Mouse (Mus musculus) retina, adult 2 months (tissue): ENCODE results near the gene Nfe2l3.
"Not testable (repeated sequence)": the region's sequence is repeated elsewhere in the genome, so short reads cannot be mapped to it uniquely, and the experiment has no call there.

ENCODE experiments used
- DNase-seq: peaks from one replicate; pipeline ENCODE4 v3.0.0-alpha.2; 2012; ENCODE audit warnings: low read depth, low spot score

The Nfe2l3 gene

DNA sequence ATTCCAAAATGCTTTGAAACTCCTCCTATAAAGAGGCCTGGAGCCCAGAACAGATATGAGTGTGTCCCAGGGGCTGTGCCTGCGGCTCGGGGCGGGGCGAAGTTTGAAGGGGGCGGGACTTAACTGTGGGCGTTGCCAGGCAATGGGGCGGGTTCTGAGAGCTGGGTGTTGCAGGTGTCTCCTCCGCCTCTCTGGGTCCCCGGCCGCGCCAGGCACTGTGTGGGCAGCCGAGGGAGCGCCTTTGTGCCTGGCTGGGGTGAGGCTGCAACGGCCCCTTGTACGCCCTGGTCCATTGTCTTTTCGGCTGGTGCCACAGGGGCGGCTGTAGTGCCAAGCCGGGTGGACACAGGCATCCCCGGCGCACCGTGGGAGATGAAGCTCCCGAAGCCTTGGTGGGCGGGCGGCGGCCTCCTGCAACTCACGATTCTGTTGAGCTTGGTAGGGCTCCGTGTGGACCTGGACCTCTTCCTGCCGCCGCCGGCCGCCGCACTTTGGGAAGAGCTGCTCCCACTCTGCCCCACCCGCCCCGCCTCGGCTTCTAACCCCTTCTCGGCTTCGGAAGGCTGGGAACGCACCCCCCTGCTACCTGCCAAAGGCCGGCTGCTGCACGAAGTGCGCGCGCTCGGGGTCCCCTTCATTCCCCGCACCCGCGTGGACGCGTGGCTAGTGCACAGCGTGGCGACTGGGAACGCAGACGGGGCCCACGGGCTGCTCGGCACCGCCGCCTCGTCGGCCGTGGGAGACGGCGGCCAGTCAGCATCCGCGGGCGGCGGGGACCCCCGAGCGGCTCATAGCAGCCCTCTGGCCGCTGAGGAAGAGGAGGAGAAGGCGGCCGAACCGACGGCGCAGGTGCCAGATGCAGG, at the start of gene Nfe2l3:
Gene Nfe2l3 (plus strand): TSS at position 136 of the 863 bp plus-strand sequence.
- no peak for DNase-seq

DNA sequence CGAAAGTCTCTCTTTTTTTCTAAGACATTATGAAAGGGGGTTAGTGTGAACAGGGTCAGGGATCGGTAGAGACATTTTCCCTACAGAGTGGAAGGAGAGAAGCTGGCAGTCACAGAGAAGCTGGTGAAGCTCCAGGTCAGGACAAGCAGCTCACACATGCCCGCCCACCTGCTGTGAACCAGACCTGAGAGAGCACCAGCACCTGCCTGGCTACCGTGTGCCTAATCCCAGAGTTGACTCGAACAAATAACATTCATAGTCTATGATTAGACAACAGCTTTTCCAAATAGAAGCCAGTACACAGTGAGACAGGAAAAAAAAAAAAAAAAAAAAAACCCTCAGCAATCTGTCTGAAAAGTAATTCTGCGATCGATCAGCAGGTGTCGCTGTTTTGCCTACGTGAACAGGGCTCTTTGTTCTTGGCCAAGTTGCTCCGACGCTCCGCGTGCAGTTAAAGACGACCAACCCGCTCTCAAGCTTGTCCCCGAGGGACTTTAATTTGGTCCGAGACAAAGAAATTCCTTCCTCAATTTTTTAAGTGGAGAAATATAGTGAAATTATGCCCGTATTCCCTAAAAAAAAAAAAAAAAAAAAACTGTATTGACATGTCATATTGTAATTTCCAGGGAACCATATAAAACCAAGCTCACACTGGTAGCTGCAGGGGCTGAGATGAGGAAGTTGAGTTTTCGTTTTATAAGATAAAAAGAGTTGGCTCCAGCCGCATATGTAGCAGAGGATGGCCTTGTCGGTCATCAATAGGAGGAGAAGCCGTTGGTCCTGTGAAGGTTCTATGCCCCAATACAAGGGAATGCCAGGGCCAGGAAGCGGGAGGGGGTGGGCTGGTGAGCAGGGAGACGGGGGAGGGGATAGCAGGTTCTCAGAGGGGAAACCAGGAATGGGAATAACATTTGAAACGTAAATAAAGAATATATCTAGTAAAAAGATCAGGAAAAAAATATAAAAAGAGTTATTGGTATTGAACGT, 48.4 kb upstream of the Nfe2l3 start:
- peak; percentile 67 for DNase-seq

GRCm38 (mm10) chr6:51390505-51390904, 42.0 kb upstream of the Nfe2l3 start:
- no peak for DNase-seq

GRCm38 (mm10) chr6:51391816-51392490, 40.5 kb upstream of the Nfe2l3 start:
- no peak for DNase-seq

DNA sequence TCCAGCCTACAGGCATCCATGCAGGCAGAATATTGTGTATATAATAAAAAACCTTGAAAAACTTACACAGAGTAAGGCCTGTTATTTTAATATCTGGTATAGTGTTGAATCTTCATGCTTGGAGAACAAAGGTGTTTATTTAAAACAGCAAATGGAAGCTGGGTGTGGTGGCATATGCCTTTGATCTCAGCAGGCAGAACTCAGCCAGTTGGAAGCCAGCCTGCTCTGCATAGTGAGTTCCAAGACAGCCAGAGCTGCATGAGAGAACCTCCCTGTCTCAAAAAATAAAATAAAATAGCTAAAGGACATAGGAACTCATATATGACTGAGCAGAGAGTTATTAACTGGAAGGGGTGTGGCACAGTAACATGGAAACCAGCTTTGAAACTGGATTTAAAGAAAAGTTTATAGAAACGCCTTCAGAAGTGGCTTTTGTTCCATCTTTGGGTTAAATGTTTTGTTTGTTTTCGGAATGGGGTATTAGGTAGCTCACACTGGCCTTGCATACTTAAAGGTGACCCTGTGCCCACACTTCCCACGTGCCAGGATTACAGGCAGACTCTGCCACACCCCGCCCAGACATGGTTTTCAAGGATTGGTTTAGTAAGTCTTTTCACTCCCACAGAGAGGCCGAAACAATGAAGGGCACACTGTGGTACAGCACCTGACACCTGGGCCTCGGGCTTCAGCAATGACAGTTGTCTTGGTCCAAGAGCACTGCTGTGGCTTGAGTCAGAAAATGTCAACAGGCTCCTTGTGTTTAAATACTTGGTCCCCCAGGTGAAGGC, 38.9 kb upstream of the Nfe2l3 start:
- no peak for DNase-seq

DNA sequence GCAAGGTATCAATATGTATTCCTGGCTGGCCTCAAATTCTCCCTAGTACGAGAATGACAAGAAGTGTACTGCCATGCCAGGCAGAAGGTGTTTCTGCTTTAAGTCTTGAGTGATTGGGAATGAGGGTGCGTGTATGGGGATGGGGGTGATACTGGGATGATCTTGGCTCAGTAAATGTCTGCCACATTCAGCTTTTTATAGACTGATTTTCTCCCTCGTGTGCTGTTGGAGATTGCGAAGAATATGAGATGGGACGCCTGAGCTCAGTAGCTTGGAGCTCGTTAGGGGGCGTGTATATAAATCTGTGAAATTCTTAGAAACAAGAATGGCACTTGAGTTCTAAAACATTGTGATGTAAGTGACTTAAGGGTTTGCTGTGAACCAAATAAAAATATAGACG, 38.1 kb upstream of the Nfe2l3 start:
- not testable (repeated sequence) for DNase-seq

DNA sequence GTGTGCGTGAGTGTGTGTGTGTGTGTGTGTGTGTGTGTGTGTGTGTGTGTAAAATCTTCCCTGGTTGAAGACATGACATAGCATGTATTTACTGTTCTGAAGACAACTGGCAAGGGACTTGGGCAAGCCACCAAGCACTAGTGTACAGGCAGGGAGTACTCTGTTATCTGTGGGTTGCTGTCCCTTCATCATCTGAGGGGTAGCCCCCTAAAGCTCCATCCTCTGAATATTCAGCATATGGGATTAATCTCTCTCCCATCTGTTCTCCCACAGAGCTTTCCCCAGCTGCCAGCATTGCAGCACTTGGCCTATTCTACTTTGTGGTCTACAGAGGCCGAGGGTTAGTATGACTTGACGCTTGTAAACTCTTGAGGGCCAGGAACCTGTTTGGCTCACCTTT, 37.5 kb upstream of the Nfe2l3 start:
- DNase-seq, result not testable (repeated sequence)

- DNase-seq, result no peak
Measured at GRCm38 (mm10) chr6:51395486-51395885, 37.0 kb upstream of the Nfe2l3 start.

DNA sequence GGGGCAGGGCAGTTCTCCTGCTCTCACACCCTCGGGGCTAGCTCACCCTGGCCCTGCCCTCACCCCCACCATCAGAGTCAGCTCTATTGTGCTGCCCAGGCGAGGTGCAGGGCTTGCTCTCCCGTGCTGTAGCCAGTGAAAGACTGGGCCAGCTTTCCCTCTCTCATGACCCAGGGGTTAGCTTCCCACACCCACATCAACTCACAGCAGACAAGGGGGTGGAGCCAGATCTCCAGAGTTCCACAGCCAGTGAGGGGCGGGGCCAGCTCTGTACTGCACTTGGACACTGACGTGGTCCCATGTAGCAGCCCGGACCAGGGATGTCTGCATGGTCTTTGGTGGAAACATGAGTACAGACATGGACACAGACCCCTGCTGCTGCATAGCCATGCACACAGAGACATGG, 33.4 kb upstream of the Nfe2l3 start:
- DNase-seq, result no peak

DNA sequence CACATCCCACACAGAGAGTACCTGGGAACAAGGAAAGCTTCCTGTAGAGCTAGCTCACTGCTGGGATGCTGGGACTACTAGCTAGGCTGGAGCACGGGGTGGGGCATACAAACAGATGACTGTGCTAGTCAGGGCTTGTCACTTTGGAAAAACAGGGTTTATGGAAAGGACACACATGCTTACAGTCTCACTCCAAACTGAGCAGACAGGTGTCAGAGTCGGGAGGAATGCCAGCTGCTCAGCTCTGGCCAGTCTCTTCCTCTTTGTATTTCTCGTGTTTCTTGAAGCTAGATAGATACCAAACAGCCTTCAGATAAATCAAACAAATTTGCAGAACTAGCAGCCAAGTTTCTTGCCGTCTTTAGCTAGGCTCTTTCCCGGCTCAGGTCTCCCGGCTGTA, 31.2 kb upstream of the Nfe2l3 start:
- DNase-seq, result no peak

DNA sequence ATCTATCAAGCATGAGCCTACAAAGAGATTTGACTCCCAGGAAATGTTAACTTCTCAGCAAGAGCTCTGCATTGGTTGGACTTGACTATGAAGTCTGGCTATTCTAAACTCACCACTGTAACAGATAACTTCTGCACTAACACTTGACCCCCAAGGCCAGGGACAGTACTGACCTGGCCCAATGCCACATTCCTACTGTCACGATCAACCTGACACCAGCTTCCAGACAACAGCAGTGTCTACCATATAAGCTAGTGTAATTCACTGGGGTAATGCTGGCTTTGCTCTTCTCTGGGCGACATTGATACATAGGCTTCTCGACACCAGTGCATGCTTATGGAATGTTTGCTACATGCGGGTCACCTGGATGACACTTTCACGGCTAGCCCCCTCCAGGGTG, 28.9 kb upstream of the Nfe2l3 start:
- DNase-seq, result no peak

DNA sequence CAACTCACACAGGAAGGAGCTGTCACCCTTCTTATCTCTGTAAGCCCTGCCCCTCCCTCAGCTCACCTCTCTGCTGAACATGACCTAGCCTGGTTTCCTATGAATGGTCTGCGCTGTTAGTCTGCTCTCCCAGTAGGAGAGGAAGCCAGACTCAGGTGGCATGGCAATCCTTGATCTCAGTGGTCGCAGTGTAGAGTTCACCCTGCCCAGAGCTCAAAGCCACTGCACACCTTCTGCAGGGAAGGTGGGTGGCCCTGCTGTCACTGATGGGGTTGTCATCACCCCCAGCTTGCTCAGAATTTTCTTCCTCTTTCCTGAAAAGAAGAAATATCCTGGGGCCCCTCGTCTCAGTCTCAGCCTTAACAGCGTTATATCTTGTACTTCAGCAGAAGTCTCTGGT, 28.0 kb upstream of the Nfe2l3 start:
- DNase-seq, result no peak

DNA sequence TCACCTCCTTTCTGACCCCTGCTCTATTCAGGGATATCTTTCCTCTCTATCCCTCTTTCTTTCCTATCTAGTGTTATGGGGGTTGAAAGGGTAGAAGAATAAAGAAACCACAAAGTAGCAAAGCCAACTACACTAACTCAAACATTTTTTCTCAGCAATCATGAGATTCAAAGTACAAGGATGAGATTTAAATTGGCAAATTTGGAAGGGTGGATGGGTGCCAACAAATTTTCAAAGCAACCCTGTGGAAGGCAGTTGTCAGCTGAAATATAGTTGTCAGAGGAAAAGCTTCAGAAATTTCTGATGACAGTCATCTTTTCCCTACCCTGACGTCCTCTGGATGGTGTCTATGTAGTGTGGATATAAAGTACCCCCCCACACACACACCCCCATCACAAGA, 16.0 kb upstream of the Nfe2l3 start:
- no peak for DNase-seq

DNA sequence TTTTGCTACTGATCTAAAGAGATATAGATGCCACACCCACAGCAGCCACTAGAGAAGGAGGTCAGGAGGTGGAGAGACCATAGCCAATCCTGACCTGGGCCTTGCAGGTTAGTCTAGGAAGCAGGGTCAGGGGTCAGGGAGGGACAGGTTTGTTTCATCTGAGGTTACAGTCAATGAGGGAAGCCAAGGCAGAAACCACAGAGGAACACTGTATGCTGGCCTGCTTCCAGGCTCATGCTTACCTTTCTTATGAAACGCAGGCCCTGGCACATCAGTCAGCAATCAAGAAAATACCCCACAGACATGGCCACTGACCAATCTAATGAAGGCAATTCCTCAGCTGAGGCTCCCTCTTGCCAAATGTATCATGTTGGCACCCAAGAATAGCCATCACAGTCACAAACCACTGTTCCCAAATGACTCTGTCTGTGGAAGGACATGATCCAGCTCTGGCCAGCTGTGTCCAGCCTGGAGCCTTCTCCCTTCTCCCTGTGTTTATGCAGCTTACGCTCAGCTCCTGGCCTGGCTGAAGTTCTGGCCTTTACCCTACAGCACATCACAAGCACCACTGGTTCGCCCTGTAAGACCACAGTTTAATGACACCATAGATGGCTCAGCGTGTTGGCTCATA, 15.0 kb upstream of the Nfe2l3 start:
- DNase-seq, result no peak

DNA sequence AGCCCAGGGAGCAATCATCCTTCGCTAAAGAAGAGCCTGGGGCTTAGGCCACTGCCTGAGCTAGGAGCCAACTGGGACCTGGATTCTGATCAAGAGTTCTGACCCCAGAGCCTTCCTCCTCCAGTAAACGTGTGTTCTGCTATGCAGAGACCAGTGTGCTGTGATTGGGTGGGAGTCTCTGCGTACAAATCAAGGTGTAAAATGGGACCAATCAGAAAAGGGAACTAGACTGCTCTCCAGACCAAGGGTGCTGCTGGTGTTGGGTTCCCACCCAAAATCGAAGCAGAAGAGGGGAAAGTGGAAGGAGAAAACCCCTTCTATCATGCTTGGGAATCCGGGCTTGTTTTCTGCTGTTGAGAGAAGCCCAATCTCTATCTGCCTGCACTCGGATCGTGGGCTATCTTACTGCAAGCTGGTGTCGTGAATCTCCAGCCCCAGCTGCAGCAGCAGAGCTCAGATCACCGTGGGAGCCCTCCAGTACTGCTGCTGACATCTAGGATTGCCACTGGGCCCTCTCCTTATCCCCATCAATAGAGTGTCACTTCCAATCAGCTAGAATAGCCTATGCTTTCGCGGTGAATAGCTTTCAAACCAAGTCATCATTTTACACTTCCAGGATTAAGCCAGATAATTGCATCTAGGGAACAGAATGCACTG, 8.9 kb upstream of the Nfe2l3 start:
- no peak for DNase-seq

DNA sequence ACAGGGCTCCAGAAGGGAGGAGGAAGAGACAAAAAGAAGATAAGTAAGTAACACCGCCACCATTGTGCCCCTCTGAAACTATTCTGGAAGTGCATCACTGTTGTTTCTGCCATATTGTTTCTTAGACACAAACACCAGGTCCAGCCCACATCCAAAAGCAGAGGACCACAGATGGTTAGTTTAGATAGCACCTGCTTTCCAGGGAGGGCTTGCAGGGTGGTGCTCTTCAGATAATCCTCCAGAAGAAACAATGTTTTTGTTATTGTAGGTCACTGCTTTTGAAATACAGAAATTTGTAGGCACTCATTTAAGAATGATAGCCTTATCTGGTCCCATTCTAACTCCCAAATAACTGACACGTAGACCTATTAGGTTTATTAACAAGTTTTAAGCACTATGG, 7.9 kb upstream of the Nfe2l3 start:
- no peak for DNase-seq

DNA sequence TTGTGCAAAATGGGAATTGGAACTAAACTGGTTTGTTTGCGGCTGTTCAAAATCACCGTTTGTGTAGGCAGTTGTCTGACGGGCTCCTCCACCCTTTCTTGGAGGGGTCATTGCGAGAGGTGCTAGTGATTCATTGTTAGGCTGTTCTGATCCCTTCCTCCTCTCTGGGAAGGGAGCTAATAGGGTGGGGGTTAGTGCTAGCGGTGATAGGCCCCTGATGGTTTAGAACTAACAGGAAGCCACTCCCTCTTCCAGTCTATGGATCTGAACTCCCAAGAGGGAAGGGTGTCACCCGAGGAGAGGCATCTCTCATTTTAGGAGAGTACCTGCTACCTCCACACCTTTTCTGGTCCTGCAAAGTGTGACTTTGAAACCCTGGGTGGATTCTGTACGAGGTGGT, 1.8 kb downstream of the Nfe2l3 start:
- no peak for DNase-seq

DNA sequence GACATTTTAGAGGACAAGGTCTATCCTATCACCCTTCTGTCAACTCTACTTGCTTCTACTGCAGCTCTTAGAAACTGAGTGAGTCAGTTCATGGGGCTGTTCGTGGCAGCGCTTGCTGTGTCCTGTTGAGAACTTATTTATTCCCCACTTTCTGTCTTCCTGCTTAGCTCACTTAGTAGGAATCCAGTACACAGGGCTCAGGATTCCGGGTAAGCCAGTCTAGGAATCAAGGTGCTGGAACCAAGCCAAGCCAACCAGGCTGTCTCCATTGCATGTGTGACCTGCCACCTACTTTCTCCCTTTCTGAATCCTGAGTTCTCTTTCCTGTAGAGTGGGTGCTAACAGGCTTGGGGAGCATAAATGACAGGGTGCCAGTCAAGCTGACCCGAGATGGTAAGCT, 5.2 kb downstream of the Nfe2l3 start:
- no peak for DNase-seq

GRCm38 (mm10) chr6:51438826-51439330, 6.4 kb downstream of the Nfe2l3 start:
- DNase-seq, result no peak
